Mouse (Mus musculus): Measurements from ENCODE around the gene Ripk4. TPM values are rescaled to one million over a fixed set of nuclear protein-coding genes. Genes with fewer than 3 reads are reported as not detected.

The Ripk4 gene
- polyA plus RNA-seq, 1 experiment from 2014 or later: 0.99 TPM

- H3K36me3 ChIP-seq: no peaks in the 10 kb centered on the region
- no peak overlapping the region for H3K9ac ChIP-seq (replicated peaks)
- H3K4me1 ChIP-seq: peaks cover 13% of the 10 kb centered on the region
- H3K9me3 ChIP-seq: no peaks in the 10 kb centered on the region
- H3K4me3 ChIP-seq: peak overlapping the region; percentile 45
- ATAC-seq (ENCODE audit: low FRiP score, low read depth): no peak
- no peak overlapping the region for H3K27ac ChIP-seq (replicated peaks)
- WGBS: 10% methylated on average over 13 of the region's 13 CpGs
- H3K27me3 ChIP-seq: peaks cover 56% of the 10 kb centered on the region
- peak overlapping the region; percentile 80 for H3K4me2 ChIP-seq (replicated peaks)
These were observed 378 bp upstream of the Ripk4 start for GRCm38 (mm10) chr16:97763990-97764340.

GRCm38 (mm10) chr16:97761782-97762181 is 1.8 kb downstream of the Ripk4 start:
- Histone ChIP-seq H3K9ac (replicated peaks) (no peak overlapping the region), H3K4me2 (replicated peaks) (no peak overlapping the region), H3K4me1 (peaks cover 13% of the 10 kb centered on the region), H3K27me3 (peaks cover 56% of the 10 kb centered on the region), H3K4me3 (no peak overlapping the region), H3K9me3 (no peaks in the 10 kb centered on the region), H3K36me3 (no peaks in the 10 kb centered on the region), H3K27ac (replicated peaks) (no peak overlapping the region)
- WGBS: 51% methylated on average over 2 of the region's 2 CpGs
- no peak for ATAC-seq (ENCODE audit: low FRiP score, low read depth)

- Histone ChIP-seq H3K4me3 (no peak overlapping the region), H3K9ac (replicated peaks) (no peak overlapping the region), H3K27ac (replicated peaks) (no peak overlapping the region), H3K27me3 (peaks cover 39% of the 10 kb centered on the region), H3K4me2 (replicated peaks) (no peak overlapping the region), H3K4me1 (peaks cover 13% of the 10 kb centered on the region), H3K36me3 (no peaks in the 10 kb centered on the region), H3K9me3 (no peaks in the 10 kb centered on the region)
- WGBS: 25% methylated on average over 3 of the region's 3 CpGs
- ATAC-seq (ENCODE audit: low FRiP score, low read depth): no peak
These were observed 3.9 kb downstream of the Ripk4 start for GRCm38 (mm10) chr16:97759681-97760080.

GRCm38 (mm10) chr16:97758288-97758687 is 5.3 kb downstream of the Ripk4 start:
- H3K27ac ChIP-seq (replicated peaks): no peak overlapping the region
- H3K9ac ChIP-seq (replicated peaks): no peak overlapping the region
- no peak for ATAC-seq (ENCODE audit: low FRiP score, low read depth)
- H3K4me1 ChIP-seq: peaks cover 6% of the 10 kb centered on the region
- WGBS: 88% methylated on average over 2 of the region's 2 CpGs
- no peaks in the 10 kb centered on the region for H3K36me3 ChIP-seq
- H3K4me2 ChIP-seq (replicated peaks): no peak overlapping the region
- no peaks in the 10 kb centered on the region for H3K9me3 ChIP-seq
- peaks cover 25% of the 10 kb centered on the region for H3K27me3 ChIP-seq
- H3K4me3 ChIP-seq: no peak overlapping the region

GRCm38 (mm10) chr16:97756460-97756859 is 7.1 kb downstream of the Ripk4 start:
- no peaks in the 10 kb centered on the region for H3K4me1 ChIP-seq
- no peaks in the 10 kb centered on the region for H3K9me3 ChIP-seq
- H3K27ac ChIP-seq (replicated peaks): no peak overlapping the region
- H3K4me2 ChIP-seq (replicated peaks): no peak overlapping the region
- no peak for ATAC-seq (ENCODE audit: low FRiP score, low read depth)
- H3K27me3 ChIP-seq: peaks cover 7% of the 10 kb centered on the region
- no peak overlapping the region for H3K4me3 ChIP-seq
- no peak overlapping the region for H3K9ac ChIP-seq (replicated peaks)
- 87% methylated on average over 2 of the region's 2 CpGs for WGBS
- no peaks in the 10 kb centered on the region for H3K36me3 ChIP-seq

- 88% methylated on average over 3 of the region's 3 CpGs for WGBS
These were observed 11.2 kb downstream of the Ripk4 start for GRCm38 (mm10) chr16:97752316-97752941.

GRCm38 (mm10) chr16:97751884-97752283 is 11.7 kb downstream of the Ripk4 start:
- WGBS: 91% methylated on average over 8 of the region's 8 CpGs
- Histone ChIP-seq H3K4me1 (no peaks in the 10 kb centered on the region), H3K4me3 (no peak overlapping the region)

More at GRCm38 (mm10) chr16:97752316-97752941, 11.2 kb downstream of the Ripk4 start:
- Histone ChIP-seq H3K27me3 (no peaks in the 10 kb centered on the region), H3K9me3 (no peaks in the 10 kb centered on the region), H3K4me3 (no peak overlapping the region), H3K27ac (replicated peaks) (no peak overlapping the region), H3K9ac (replicated peaks) (no peak overlapping the region), H3K36me3 (no peaks in the 10 kb centered on the region), H3K4me1 (no peaks in the 10 kb centered on the region), H3K4me2 (replicated peaks) (no peak overlapping the region)
- ATAC-seq (ENCODE audit: low FRiP score, low read depth): no peak

GRCm38 (mm10) chr16:97748421-97748820 is 15.2 kb downstream of the Ripk4 start:
- Histone ChIP-seq H3K4me3 (no peak overlapping the region), H3K9ac (replicated peaks) (no peak overlapping the region), H3K4me2 (replicated peaks) (no peak overlapping the region), H3K4me1 (no peaks in the 10 kb centered on the region), H3K27me3 (no peaks in the 10 kb centered on the region), H3K27ac (replicated peaks) (no peak overlapping the region), H3K9me3 (no peaks in the 10 kb centered on the region), H3K36me3 (no peaks in the 10 kb centered on the region)
- ATAC-seq (ENCODE audit: low FRiP score, low read depth): no peak
- WGBS: 89% methylated on average over 6 of the region's 6 CpGs

More at GRCm38 (mm10) chr16:97751884-97752283, 11.7 kb downstream of the Ripk4 start:
- H3K9ac ChIP-seq (replicated peaks): no peak overlapping the region
- H3K4me2 ChIP-seq (replicated peaks): no peak overlapping the region
- no peaks in the 10 kb centered on the region for H3K9me3 ChIP-seq
- no peak overlapping the region for H3K27ac ChIP-seq (replicated peaks)
- no peaks in the 10 kb centered on the region for H3K27me3 ChIP-seq
- no peaks in the 10 kb centered on the region for H3K36me3 ChIP-seq
- no peak for ATAC-seq (ENCODE audit: low FRiP score, low read depth)

- WGBS: 83% methylated on average over 6 of the region's 6 CpGs
- Histone ChIP-seq H3K4me3 (no peak overlapping the region), H3K36me3 (no peaks in the 10 kb centered on the region), H3K9ac (replicated peaks) (no peak overlapping the region), H3K27me3 (no peaks in the 10 kb centered on the region), H3K4me1 (no peaks in the 10 kb centered on the region), H3K27ac (replicated peaks) (no peak overlapping the region), H3K9me3 (no peaks in the 10 kb centered on the region), H3K4me2 (replicated peaks) (no peak overlapping the region)
- ATAC-seq (ENCODE audit: low FRiP score, low read depth): no peak
These were observed 25.6 kb downstream of the Ripk4 start for GRCm38 (mm10) chr16:97738030-97738429.

- H3K4me2 ChIP-seq (replicated peaks): no peak overlapping the region
- no peak for ATAC-seq (ENCODE audit: low FRiP score, low read depth)
- no peaks in the 10 kb centered on the region for H3K27me3 ChIP-seq
- H3K9me3 ChIP-seq: no peaks in the 10 kb centered on the region
- H3K36me3 ChIP-seq: no peaks in the 10 kb centered on the region
- WGBS: 86% methylated on average over 2 of the region's 2 CpGs
- H3K9ac ChIP-seq (replicated peaks): no peak overlapping the region
- H3K4me3 ChIP-seq: no peak overlapping the region
- no peaks in the 10 kb centered on the region for H3K4me1 ChIP-seq
- H3K27ac ChIP-seq (replicated peaks): no peak overlapping the region
These were observed 27.0 kb downstream of the Ripk4 start for GRCm38 (mm10) chr16:97736562-97736961.

GRCm38 (mm10) chr16:97734760-97735322 is 28.7 kb downstream of the Ripk4 start:
- H3K27ac ChIP-seq (replicated peaks): no peak overlapping the region
- no peaks in the 10 kb centered on the region for H3K9me3 ChIP-seq
- H3K4me2 ChIP-seq (replicated peaks): no peak overlapping the region
- H3K4me3 ChIP-seq: no peak overlapping the region
- H3K27me3 ChIP-seq: no peaks in the 10 kb centered on the region
- H3K9ac ChIP-seq (replicated peaks): no peak overlapping the region
- H3K36me3 ChIP-seq: no peaks in the 10 kb centered on the region
- no peaks in the 10 kb centered on the region for H3K4me1 ChIP-seq
- ATAC-seq (ENCODE audit: low FRiP score, low read depth): no peak
- 72% methylated on average over 9 of the region's 9 CpGs for WGBS

GRCm38 (mm10) chr16:97733599-97733998 is 30.0 kb downstream of the Ripk4 start:
- no peak for ATAC-seq (ENCODE audit: low FRiP score, low read depth)
- no peak overlapping the region for H3K4me3 ChIP-seq
- no peaks in the 10 kb centered on the region for H3K9me3 ChIP-seq
- H3K4me1 ChIP-seq: no peaks in the 10 kb centered on the region
- no peaks in the 10 kb centered on the region for H3K36me3 ChIP-seq
- no peak overlapping the region for H3K4me2 ChIP-seq (replicated peaks)
- WGBS: 76% methylated on average over 2 of the region's 2 CpGs
- no peak overlapping the region for H3K27ac ChIP-seq (replicated peaks)
- no peak overlapping the region for H3K9ac ChIP-seq (replicated peaks)
- H3K27me3 ChIP-seq: no peaks in the 10 kb centered on the region

GRCm38 (mm10) chr16:97730321-97730720 is 33.3 kb downstream of the Ripk4 start:
- Histone ChIP-seq H3K4me3 (no peak overlapping the region), H3K27me3 (no peaks in the 10 kb centered on the region), H3K4me1 (no peaks in the 10 kb centered on the region), H3K27ac (replicated peaks) (no peak overlapping the region), H3K9me3 (no peaks in the 10 kb centered on the region), H3K36me3 (no peaks in the 10 kb centered on the region), H3K4me2 (replicated peaks) (no peak overlapping the region), H3K9ac (replicated peaks) (no peak overlapping the region)
- WGBS: 100% methylated on average over 1 of the region's 1 CpGs
- no peak for ATAC-seq (ENCODE audit: low FRiP score, low read depth)

Measured in midbrain, embryonic 12.5 days (tissue).